Mouse (Mus musculus): ENCODE data around the gene Syt17. TPM values are rescaled to one million over a fixed set of nuclear protein-coding genes. Genes with fewer than 3 reads are reported as not detected.

Syt17 gene
- polyA plus RNA-seq, 1 experiment from 2014 or later: 1.6 TPM

DNA sequence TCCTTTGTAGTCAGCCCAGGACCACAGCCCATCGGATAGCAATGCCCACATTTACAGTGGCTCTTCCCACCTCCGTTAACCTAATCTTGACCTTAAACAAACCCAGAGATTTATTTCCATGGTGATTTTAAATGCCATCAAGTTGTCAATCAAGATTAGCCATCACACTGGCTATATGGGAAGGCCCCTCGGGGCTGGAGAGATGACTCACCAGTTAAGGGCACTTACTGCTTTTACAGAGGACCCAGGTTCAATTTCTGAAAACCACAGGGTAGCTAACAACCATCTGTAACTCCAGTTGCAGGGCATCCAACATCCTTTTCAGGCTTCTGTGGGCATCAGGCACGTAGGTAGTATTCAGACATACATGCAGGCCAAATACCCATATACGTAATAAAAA lies 28.4 kb upstream of the Syt17 start:
- WGBS: 60% methylated on average over 5 of the region's 5 CpGs
- Histone ChIP-seq H3K4me3 (ENCODE audit: control insufficient read depth in 1 of 2, insufficient read depth in 1 of 2, low read depth in 1 of 2, low read length in 2 of 2) (no peak overlapping the region), H3K9me3 (ENCODE audit: control insufficient read depth, low read length) (peaks cover 12% of the 10 kb centered on the region)

DNA sequence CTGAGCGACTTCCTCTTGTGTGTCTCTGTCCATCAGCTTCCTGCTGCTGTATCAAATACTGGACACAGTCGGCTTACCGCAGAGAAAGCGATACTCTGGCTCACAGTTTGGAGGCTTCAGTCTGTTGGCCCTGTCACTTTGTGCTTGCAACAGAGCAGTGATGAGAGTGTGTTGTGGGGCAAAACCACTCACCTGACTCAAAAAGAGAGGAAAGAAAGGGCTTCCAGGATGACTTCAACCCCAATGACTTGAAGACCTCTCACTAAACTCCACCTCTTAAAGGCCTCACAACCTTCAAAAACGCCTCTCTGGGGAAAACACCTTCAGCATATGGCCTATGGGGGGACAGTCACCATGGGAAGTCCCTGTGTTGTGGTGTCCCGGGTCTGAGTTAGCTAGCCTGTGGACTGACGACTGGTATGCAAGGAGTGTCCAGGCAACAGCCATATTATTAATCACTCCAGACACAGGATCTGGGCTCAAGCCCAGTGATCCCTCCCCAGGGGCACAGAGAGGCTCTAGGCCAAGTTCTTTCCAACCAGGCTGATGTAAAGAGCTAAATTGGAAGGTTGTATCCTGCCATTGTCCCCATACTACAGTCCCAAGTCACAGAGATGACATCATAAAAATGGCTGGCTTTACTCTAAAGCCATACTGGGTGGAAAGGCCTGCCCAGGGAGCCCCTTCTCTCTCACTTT lies 27.1 kb upstream of the Syt17 start:
- H3K27ac ChIP-seq (replicated peaks in 1 of 2; ENCODE audit: control insufficient read depth in 1 of 2, insufficient read depth in 1 of 2, low read depth in 2 of 2, low read length in 2 of 2): 0 out of 4 replicates have a peak overlapping the region, but pooled peaks have one; percentile 37 to 44
- no peak overlapping the region for H3K4me3 ChIP-seq (ENCODE audit: control insufficient read depth in 1 of 2, insufficient read depth in 1 of 2, low read depth in 1 of 2, low read length in 2 of 2)
- no peak overlapping the region for H3K4me2 ChIP-seq (ENCODE audit: low read length)
- H3K9me3 ChIP-seq (ENCODE audit: control insufficient read depth, low read length): peaks cover 12% of the 10 kb centered on the region
- H3K4me1 ChIP-seq (ENCODE audit: control insufficient read depth in 2 of 2, insufficient read depth in 2 of 2, low read length in 2 of 2): peaks cover 4 to 7% of the 10 kb centered on the region in 2 experiments; a peak in 2 of 4 replicates
- no peaks in the 10 kb centered on the region for H3K27me3 ChIP-seq (ENCODE audit: control insufficient read depth, insufficient read depth, low read length)
- WGBS: 82% methylated on average over 7 of the region's 7 CpGs
- no peak overlapping the region for H3K9ac ChIP-seq (ENCODE audit: low read length)
- no peaks in the 10 kb centered on the region for H3K36me3 ChIP-seq (ENCODE audit: control insufficient read depth, insufficient read depth, low read length)
- ATAC-seq (ENCODE audit: insufficient number of reproducible peaks, insufficient read depth, low FRiP score, low read depth): 0 out of 2 replicates have a peak, but pooled peaks have one; percentile 24

More for the DNA sequence above, 28.4 kb upstream of the Syt17 start:
- Histone ChIP-seq H3K27ac (replicated peaks in 1 of 2; ENCODE audit: control insufficient read depth in 1 of 2, insufficient read depth in 1 of 2, low read depth in 2 of 2, low read length in 2 of 2) (no peak overlapping the region), H3K9ac (ENCODE audit: low read length) (no peak overlapping the region), H3K27me3 (ENCODE audit: control insufficient read depth, insufficient read depth, low read length) (no peaks in the 10 kb centered on the region), H3K36me3 (ENCODE audit: control insufficient read depth, insufficient read depth, low read length) (no peaks in the 10 kb centered on the region), H3K4me2 (ENCODE audit: low read length) (no peak overlapping the region), H3K4me1 (ENCODE audit: control insufficient read depth in 2 of 2, insufficient read depth in 2 of 2, low read length in 2 of 2) (peaks cover 12 to 13% of the 10 kb centered on the region in 2 experiments)
- no peak for ATAC-seq (ENCODE audit: insufficient number of reproducible peaks, insufficient read depth, low FRiP score, low read depth)

DNA sequence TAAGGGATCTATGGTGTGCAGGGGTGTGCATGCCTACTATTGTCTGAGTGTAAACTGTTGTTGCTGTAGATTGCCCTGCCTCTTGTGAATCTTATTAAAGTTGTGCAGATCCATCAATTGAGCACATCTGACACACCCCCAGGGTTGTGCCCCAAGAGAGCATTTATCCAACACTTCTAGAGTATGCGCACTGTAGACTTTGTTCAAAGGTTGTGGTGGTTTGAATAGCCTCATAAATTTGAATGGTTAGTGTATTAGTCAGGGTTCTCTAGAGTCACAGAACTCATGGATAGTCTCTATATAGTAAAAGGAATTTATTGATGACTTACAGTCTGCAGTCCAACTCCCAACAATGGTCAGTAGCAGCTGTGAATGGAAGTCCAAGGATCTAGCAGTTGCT lies 24.9 kb upstream of the Syt17 start:
- Histone ChIP-seq H3K4me1 (ENCODE audit: control insufficient read depth in 2 of 2, insufficient read depth in 2 of 2, low read length in 2 of 2) (no peaks in the 10 kb centered on the region), H3K9me3 (ENCODE audit: control insufficient read depth, low read length) (peaks cover 12% of the 10 kb centered on the region), H3K27ac (replicated peaks in 1 of 2; ENCODE audit: control insufficient read depth in 1 of 2, insufficient read depth in 1 of 2, low read depth in 2 of 2, low read length in 2 of 2) (no peak overlapping the region), H3K9ac (ENCODE audit: low read length) (no peak overlapping the region), H3K4me2 (ENCODE audit: low read length) (no peak overlapping the region), H3K27me3 (ENCODE audit: control insufficient read depth, insufficient read depth, low read length) (no peaks in the 10 kb centered on the region), H3K36me3 (ENCODE audit: control insufficient read depth, insufficient read depth, low read length) (no peaks in the 10 kb centered on the region), H3K4me3 (ENCODE audit: control insufficient read depth in 1 of 2, insufficient read depth in 1 of 2, low read depth in 1 of 2, low read length in 2 of 2) (no peak overlapping the region)
- no peak for ATAC-seq (ENCODE audit: insufficient number of reproducible peaks, insufficient read depth, low FRiP score, low read depth)
- WGBS: 97% methylated on average over 1 of the region's 1 CpGs

DNA sequence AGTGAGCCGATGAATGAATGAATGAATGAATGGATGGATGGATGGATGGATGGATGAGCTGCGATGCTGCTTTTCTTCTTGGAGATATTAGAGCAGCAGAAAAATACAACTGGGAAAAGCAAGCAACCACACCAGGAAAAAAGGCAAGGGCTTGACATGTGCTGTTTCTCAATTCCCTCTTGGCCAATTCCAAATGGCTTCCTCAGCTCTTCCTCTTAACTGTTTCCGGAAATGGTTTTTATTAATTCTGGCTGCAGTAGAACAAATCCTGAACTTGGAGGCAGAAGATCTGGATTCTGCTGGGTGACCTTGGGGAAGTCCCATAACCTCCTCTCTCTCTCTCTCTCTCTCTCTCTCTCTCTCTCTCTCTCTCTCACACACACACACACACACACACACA lies 20.0 kb upstream of the Syt17 start:
- 0 out of 4 replicates have a peak, but pooled peaks cover 0 to under 1% of the 10 kb centered on the region in 2 experiments for H3K4me1 ChIP-seq (ENCODE audit: control insufficient read depth in 2 of 2, insufficient read depth in 2 of 2, low read length in 2 of 2)
- H3K27ac ChIP-seq (replicated peaks in 1 of 2; ENCODE audit: control insufficient read depth in 1 of 2, insufficient read depth in 1 of 2, low read depth in 2 of 2, low read length in 2 of 2): no peak overlapping the region
- H3K4me2 ChIP-seq (ENCODE audit: low read length): no peak overlapping the region
- no peaks in the 10 kb centered on the region for H3K27me3 ChIP-seq (ENCODE audit: control insufficient read depth, insufficient read depth, low read length)
- H3K9ac ChIP-seq (ENCODE audit: low read length): no peak overlapping the region
- WGBS: 87% methylated on average over 3 of the region's 3 CpGs
- H3K9me3 ChIP-seq (ENCODE audit: control insufficient read depth, low read length): 0 out of 2 replicates have a peak, but pooled peaks cover 3% of the 10 kb centered on the region
- H3K4me3 ChIP-seq (ENCODE audit: control insufficient read depth in 1 of 2, insufficient read depth in 1 of 2, low read depth in 1 of 2, low read length in 2 of 2): no peak overlapping the region
- no peaks in the 10 kb centered on the region for H3K36me3 ChIP-seq (ENCODE audit: control insufficient read depth, insufficient read depth, low read length)
- no peak for ATAC-seq (ENCODE audit: insufficient number of reproducible peaks, insufficient read depth, low FRiP score, low read depth)

DNA sequence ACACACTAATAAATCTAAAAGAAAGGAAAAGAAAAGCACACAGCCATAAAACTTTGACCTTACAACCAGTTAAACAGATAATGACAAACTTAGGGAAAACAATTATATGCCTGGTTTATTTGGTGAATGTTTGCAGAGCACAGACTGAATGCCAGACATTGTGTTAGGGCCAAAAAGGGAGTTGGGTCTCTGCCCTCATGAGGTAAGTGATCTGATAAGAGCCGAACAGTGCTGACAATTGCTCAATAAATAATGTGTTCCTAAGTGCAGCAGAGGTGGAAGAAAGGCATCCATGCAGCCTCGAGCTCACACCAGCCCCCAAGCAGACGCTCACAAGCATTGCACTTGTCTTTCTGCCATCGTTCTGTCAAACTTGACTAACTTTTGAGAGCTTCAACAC lies 16.4 kb upstream of the Syt17 start:
- Histone ChIP-seq H3K27me3 (ENCODE audit: control insufficient read depth, insufficient read depth, low read length) (no peaks in the 10 kb centered on the region), H3K4me2 (ENCODE audit: low read length) (no peak overlapping the region), H3K27ac (replicated peaks in 1 of 2; ENCODE audit: control insufficient read depth in 1 of 2, insufficient read depth in 1 of 2, low read depth in 2 of 2, low read length in 2 of 2) (no peak overlapping the region), H3K4me3 (ENCODE audit: control insufficient read depth in 1 of 2, insufficient read depth in 1 of 2, low read depth in 1 of 2, low read length in 2 of 2) (no peak overlapping the region), H3K4me1 (ENCODE audit: control insufficient read depth in 2 of 2, insufficient read depth in 2 of 2, low read length in 2 of 2) (0 out of 4 replicates have a peak, but pooled peaks cover 0 to 2% of the 10 kb centered on the region in 2 experiments), H3K9ac (ENCODE audit: low read length) (no peak overlapping the region), H3K9me3 (ENCODE audit: control insufficient read depth, low read length) (no peaks in the 10 kb centered on the region), H3K36me3 (ENCODE audit: control insufficient read depth, insufficient read depth, low read length) (no peaks in the 10 kb centered on the region)
- WGBS: 31% methylated on average over 4 of the region's 4 CpGs
- ATAC-seq (ENCODE audit: insufficient number of reproducible peaks, insufficient read depth, low FRiP score, low read depth): no peak

DNA sequence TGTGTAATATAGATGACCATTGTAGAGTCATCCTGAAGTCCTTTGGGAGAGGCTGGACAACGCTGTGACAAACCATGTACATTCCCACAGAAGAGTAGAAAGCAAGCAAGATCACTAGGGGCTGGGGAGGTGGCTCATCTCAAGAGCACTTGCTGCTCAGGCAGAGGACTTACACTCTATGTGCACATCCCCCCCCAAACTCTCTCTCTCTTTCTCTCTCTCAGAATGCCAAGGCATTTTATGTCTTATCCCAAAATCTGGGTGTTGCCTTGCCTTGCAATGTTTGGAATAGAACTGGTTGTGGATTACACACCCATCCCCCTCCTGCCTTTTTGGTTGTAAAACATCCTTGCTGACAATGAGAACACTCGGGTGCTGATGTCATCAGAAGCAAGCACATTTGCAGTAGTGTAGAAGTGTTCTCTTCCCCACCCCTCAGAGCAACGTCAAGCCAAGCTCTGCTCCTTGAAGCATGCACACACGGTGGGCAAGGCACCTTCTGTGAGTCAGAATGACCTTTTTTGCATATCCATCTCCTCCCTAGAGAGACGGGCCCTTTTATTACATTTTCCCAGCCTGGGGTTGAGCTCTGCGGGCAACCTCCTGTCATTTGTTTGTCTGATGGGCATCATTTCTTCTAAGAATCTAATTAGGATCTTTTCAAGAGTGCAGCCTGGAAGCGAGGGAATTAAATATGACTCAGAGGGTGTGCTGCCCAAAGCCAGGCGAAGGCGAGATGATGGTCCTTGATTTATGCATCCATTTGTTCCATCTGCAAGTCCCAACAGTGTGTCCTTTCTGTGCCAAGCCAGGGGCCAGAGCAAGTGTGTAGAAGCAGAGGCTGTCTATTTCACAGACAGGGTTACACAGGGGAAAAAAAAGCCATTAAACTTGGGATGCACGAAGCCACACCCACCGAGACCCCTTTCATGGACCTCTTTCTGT lies 15.1 kb upstream of the Syt17 start:
- Histone ChIP-seq H3K4me1 (ENCODE audit: control insufficient read depth in 2 of 2, insufficient read depth in 2 of 2, low read length in 2 of 2) (0 out of 4 replicates have a peak, but pooled peaks cover 0 to 2% of the 10 kb centered on the region in 2 experiments), H3K36me3 (ENCODE audit: control insufficient read depth, insufficient read depth, low read length) (no peaks in the 10 kb centered on the region), H3K4me2 (ENCODE audit: low read length) (no peak overlapping the region), H3K27ac (replicated peaks in 1 of 2; ENCODE audit: control insufficient read depth in 1 of 2, insufficient read depth in 1 of 2, low read depth in 2 of 2, low read length in 2 of 2) (no peak overlapping the region), H3K4me3 (ENCODE audit: control insufficient read depth in 1 of 2, insufficient read depth in 1 of 2, low read depth in 1 of 2, low read length in 2 of 2) (no peak overlapping the region), H3K9me3 (ENCODE audit: control insufficient read depth, low read length) (no peaks in the 10 kb centered on the region), H3K9ac (ENCODE audit: low read length) (no peak overlapping the region), H3K27me3 (ENCODE audit: control insufficient read depth, insufficient read depth, low read length) (no peaks in the 10 kb centered on the region)
- 58% methylated on average over 11 of the region's 11 CpGs for WGBS
- ATAC-seq (ENCODE audit: insufficient number of reproducible peaks, insufficient read depth, low FRiP score, low read depth): no peak

DNA sequence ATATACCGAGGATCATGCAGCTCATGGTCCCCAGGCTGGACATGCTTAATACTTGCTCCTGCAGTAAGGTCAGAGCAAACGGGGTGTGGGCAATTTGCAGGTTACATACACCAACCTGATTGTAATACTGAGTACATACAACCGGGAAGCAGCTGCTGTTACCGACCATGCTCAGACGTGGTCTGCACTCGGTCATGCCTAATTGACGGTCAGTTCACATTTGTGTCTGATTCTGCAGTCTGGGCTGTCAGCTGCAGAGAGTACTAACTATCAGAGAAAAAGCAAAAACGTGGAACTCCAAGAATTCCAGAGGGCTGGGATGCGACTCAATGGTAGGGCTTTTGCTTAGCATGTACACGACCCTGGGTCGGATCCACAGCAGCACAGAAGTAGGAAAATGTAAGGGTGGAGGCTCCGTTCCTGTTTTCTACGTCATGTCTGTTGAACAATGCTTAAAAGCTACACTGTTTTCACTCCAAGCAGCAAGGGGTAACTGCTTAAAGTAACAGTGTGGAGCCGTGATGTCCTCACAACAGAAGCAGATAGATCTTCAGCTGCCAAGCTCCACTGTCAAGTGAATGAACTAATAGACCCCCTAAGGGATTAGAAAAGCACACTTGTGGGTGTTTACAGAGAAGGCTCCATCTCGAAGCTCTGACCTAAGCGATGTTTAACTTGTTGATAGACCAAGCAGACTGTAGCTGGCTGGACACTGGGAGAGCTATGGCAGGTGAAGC lies 13.5 kb upstream of the Syt17 start:
- WGBS: 50% methylated on average over 16 of the region's 16 CpGs
- Histone ChIP-seq H3K27ac (replicated peaks in 1 of 2; ENCODE audit: control insufficient read depth in 1 of 2, insufficient read depth in 1 of 2, low read depth in 2 of 2, low read length in 2 of 2) (no peak overlapping the region), H3K4me2 (ENCODE audit: low read length) (no peak overlapping the region), H3K4me3 (ENCODE audit: control insufficient read depth in 1 of 2, insufficient read depth in 1 of 2, low read depth in 1 of 2, low read length in 2 of 2) (no peak overlapping the region), H3K4me1 (ENCODE audit: control insufficient read depth in 2 of 2, insufficient read depth in 2 of 2, low read length in 2 of 2) (0 out of 4 replicates have a peak, but pooled peaks cover 0 to 2% of the 10 kb centered on the region in 2 experiments), H3K36me3 (ENCODE audit: control insufficient read depth, insufficient read depth, low read length) (no peaks in the 10 kb centered on the region), H3K27me3 (ENCODE audit: control insufficient read depth, insufficient read depth, low read length) (no peaks in the 10 kb centered on the region), H3K9ac (ENCODE audit: low read length) (no peak overlapping the region), H3K9me3 (ENCODE audit: control insufficient read depth, low read length) (no peaks in the 10 kb centered on the region)
- ATAC-seq (ENCODE audit: insufficient number of reproducible peaks, insufficient read depth, low FRiP score, low read depth): no peak
